Mouse (Mus musculus) G1E (cell line): ENCODE results near the gene Prm3.

Source experiments
- CTCF ChIP-seq: IDR thresholded peaks from 2 replicates; pipeline ENCODE4 v1.5.1; 2012; ENCODE audit warnings: low read depth, low read length, inconsistent platforms, mixed read lengths
- GATA1 ChIP-seq: IDR thresholded peaks from 2 replicates; pipeline ENCODE4 v1.6.1; 2012; ENCODE audit warnings: borderline replicate concordance, low read length, inconsistent platforms, mixed read lengths
- GATA2 ChIP-seq: IDR thresholded peaks from 2 replicates; pipeline ENCODE4 v1.6.1; 2012; ENCODE audit warnings: low read depth, low read length, inconsistent platforms, borderline replicate concordance
- POLR2AphosphoS5 ChIP-seq: IDR thresholded peaks from 2 replicates; pipeline ENCODE4 v1.6.1; 2012; ENCODE audit warnings: low read depth, low read length, inconsistent platforms; ENCODE audit not compliant: insufficient replicate concordance
- TAL1 ChIP-seq: conservative IDR thresholded peaks from 2 replicates; pipeline ENCODE4 v1.6.1; 2012; ENCODE audit warnings: low read depth, low read length, inconsistent platforms, mixed read lengths

DNA sequence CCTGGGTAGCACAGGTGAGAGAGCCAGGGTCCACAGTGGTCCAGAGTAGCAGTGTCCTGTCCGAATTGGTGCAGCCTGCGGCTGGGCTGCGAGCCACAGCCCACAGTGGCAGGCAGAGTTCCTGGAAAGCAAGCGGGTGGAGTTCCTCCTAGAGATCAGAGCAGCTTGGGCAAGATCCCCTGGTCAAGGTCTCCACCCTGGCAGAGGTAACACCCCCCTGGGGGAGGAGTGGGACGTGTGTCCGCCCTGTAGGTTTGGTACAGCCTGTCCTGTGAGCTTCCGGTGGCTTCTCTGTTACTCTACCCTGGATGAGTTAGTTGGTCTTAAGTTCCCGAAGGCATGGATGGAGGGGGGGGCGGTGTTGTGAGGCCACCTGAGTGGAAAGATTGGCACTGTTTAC lies 21.9 kb downstream of the Prm3 start:
- TF ChIP-seq CTCF (no peak), GATA2 (no peak), GATA1 (no peak), POLR2AphosphoS5 (no peak), TAL1 (no peak)
